Mouse (Mus musculus): ENCODE measurements around the gene H2-T3. TPM values are rescaled to one million over a fixed set of nuclear protein-coding genes. Genes with fewer than 3 reads are reported as not detected.
"Not testable (repeated sequence)": the region's sequence is repeated elsewhere in the genome, so short reads cannot be mapped to it uniquely, and the experiment has no call there.

Gene H2-T3
- total RNA-seq, 2 experiments from 2014 or later: not detected

- ATAC-seq (replicated peaks; ENCODE audit: low FRiP score, poor library complexity, severe bottlenecking): no peak
These were observed 7.9 kb downstream of the H2-T3 start for GRCm38 (mm10) chr17:36182212-36182611.

- not testable (repeated sequence) for ATAC-seq (replicated peaks; ENCODE audit: low FRiP score, poor library complexity, severe bottlenecking)
These were observed 10.6 kb downstream of the H2-T3 start for GRCm38 (mm10) chr17:36179446-36179845.

- not testable (repeated sequence) for ATAC-seq (replicated peaks; ENCODE audit: low FRiP score, poor library complexity, severe bottlenecking)
These were observed 11.1 kb downstream of the H2-T3 start for GRCm38 (mm10) chr17:36178938-36179337.

GRCm38 (mm10) chr17:36176132-36176531 lies 14.0 kb downstream of the H2-T3 start:
- not testable (repeated sequence) for ATAC-seq (replicated peaks; ENCODE audit: low FRiP score, poor library complexity, severe bottlenecking)

- ATAC-seq (replicated peaks; ENCODE audit: low FRiP score, poor library complexity, severe bottlenecking): no peak
These were observed 19.7 kb downstream of the H2-T3 start for GRCm38 (mm10) chr17:36170287-36170814.

GRCm38 (mm10) chr17:36169753-36170152 lies 20.3 kb downstream of the H2-T3 start:
- no peak for ATAC-seq (replicated peaks; ENCODE audit: low FRiP score, poor library complexity, severe bottlenecking)

- not testable (repeated sequence) for ATAC-seq (replicated peaks; ENCODE audit: low FRiP score, poor library complexity, severe bottlenecking)
These were observed 21.0 kb downstream of the H2-T3 start for GRCm38 (mm10) chr17:36169094-36169493.

- ATAC-seq (replicated peaks; ENCODE audit: low FRiP score, poor library complexity, severe bottlenecking): no peak
These were observed 21.9 kb downstream of the H2-T3 start, which contains the start of gene Gm8909 for GRCm38 (mm10) chr17:36168039-36168652. Gm8909 (minus strand) TSS chr17:36168537.

GRCm38 (mm10) chr17:36167306-36168038 lies 22.6 kb downstream of the H2-T3 start:
- peak; percentile 59; the same call in 1 of the 2 replicates for ATAC-seq (replicated peaks; ENCODE audit: low FRiP score, poor library complexity, severe bottlenecking)

- ATAC-seq (replicated peaks; ENCODE audit: low FRiP score, poor library complexity, severe bottlenecking): not testable (repeated sequence)
These were observed 23.2 kb downstream of the H2-T3 start for GRCm38 (mm10) chr17:36166901-36167300.

GRCm38 (mm10) chr17:36161129-36162051 lies 28.7 kb downstream of the H2-T3 start:
- no peak for ATAC-seq (replicated peaks; ENCODE audit: low FRiP score, poor library complexity, severe bottlenecking)

GRCm38 (mm10) chr17:36158264-36158663 lies 31.8 kb downstream of the H2-T3 start:
- not testable (repeated sequence) for ATAC-seq (replicated peaks; ENCODE audit: low FRiP score, poor library complexity, severe bottlenecking)

GRCm38 (mm10) chr17:36157782-36158181 lies 32.3 kb downstream of the H2-T3 start:
- ATAC-seq (replicated peaks; ENCODE audit: low FRiP score, poor library complexity, severe bottlenecking): not testable (repeated sequence)

- no peak for ATAC-seq (replicated peaks; ENCODE audit: low FRiP score, poor library complexity, severe bottlenecking)
These were observed 35.6 kb downstream of the H2-T3 start for GRCm38 (mm10) chr17:36154271-36155149.

GRCm38 (mm10) chr17:36151200-36151599 lies 38.9 kb downstream of the H2-T3 start:
- not testable (repeated sequence) for ATAC-seq (replicated peaks; ENCODE audit: low FRiP score, poor library complexity, severe bottlenecking)

- ATAC-seq (replicated peaks; ENCODE audit: low FRiP score, poor library complexity, severe bottlenecking): not testable (repeated sequence)
These were observed 41.6 kb downstream of the H2-T3 start for GRCm38 (mm10) chr17:36148468-36148867.

- ATAC-seq (replicated peaks; ENCODE audit: low FRiP score, poor library complexity, severe bottlenecking): not testable (repeated sequence)
These were observed 43.1 kb downstream of the H2-T3 start for GRCm38 (mm10) chr17:36146937-36147336.

- not testable (repeated sequence) for ATAC-seq (replicated peaks; ENCODE audit: low FRiP score, poor library complexity, severe bottlenecking)
These were observed 44.3 kb downstream of the H2-T3 start for GRCm38 (mm10) chr17:36145861-36146156.
